Mouse (Mus musculus) lung, embryonic 14.5 days (tissue): ENCODE data around the gene Fam214b. TPM values are rescaled to one million over a fixed set of nuclear protein-coding genes. Genes with fewer than 3 reads are reported as not detected.
A peak's percentile ranks its signal among the peaks of the same experiment; 100 is the strongest.

Experiments used
- ATAC-seq: fragments of 200-750 bp; cut with Nextera tagmentation; 2 replicates; pipeline ENCODE4 v1.8.0; 2017; ENCODE audit warnings: mild to moderate bottlenecking, moderate TSS enrichment, moderate library complexity; ENCODE audit not compliant: insufficient read depth
- DNase-seq: peaks from one replicate; pipeline ENCODE4 v3.0.0-alpha.2; 2015
- H3K27ac ChIP-seq: fragments of 300-500 bp; sonication (generic); 2 replicates; pipeline ENCODE4 v1.5.1; 2014; ENCODE audit warnings: low read depth, mild to moderate bottlenecking, moderate library complexity
- H3K27me3 ChIP-seq: fragments of 300-500 bp; sonication (generic); 2 replicates; pipeline ENCODE4 v1.6.1; 2014; ENCODE audit warnings: low read length, control low read depth; ENCODE audit not compliant: insufficient read depth
- H3K36me3 ChIP-seq: fragments of 300-500 bp; sonication (generic); 2 replicates; pipeline ENCODE4 v1.6.1; 2014; ENCODE audit warnings: control low read depth; ENCODE audit not compliant: insufficient read depth
- H3K4me1 ChIP-seq: fragments of 300-500 bp; sonication (generic); 2 replicates; pipeline ENCODE4 v1.6.1; 2014; ENCODE audit warnings: antibody characterized with exemption, control low read depth; ENCODE audit not compliant: insufficient read depth
- H3K4me2 ChIP-seq: fragments of 300-500 bp; sonication (generic); 2 replicates; pipeline ENCODE4 v1.6.1; 2014; ENCODE audit warnings: mild to moderate bottlenecking
- H3K4me3 ChIP-seq: fragments of 300-500 bp; sonication (generic); 2 replicates; pipeline ENCODE4 v1.5.1; 2014; ENCODE audit warnings: low read depth, low read length
- H3K9ac ChIP-seq: fragments of 300-500 bp; sonication (generic); 2 replicates; pipeline ENCODE4 v1.6.1; 2014
- H3K9me3 ChIP-seq: fragments of 300-500 bp; sonication (generic); 2 replicates; pipeline ENCODE4 v1.6.1; 2016; ENCODE audit warnings: low read depth, low read length, control low read depth
- CTCF ChIP-seq: IDR thresholded peaks from 2 replicates; pipeline ENCODE4 v1.5.1; 2016; ENCODE audit warnings: antibody characterized with exemption, low read depth
- WGBS: fragments of 180-500 bp; shearing (Covaris S2); extraction: QIAGEN DNeasy Blood & Tissue Kit; methylation state at CpG from one replicate; pipeline ENCODE4 v1.1.7; 2014; 5-methylcytosine and 5-hydroxymethylcytosine counted together
- polyA plus RNA-seq: library from polyadenylated mRNA; unstranded; fragments of >200 nt; fragmentation: Nextera tagmentation; extraction: Ambion mirVana; gene quantifications from 2 replicates; pipeline ENCODE4 v1.2.1, GENCODE M21; 2014

The Fam214b gene
- polyA plus RNA-seq, 1 experiment from 2014 or later, result 7.8 TPM

- DNase-seq (no peak), ATAC-seq (no peak)
- no peak overlapping the region for H3K4me3 ChIP-seq
- H3K27ac ChIP-seq, result no peak overlapping the region
- TF ChIP-seq CTCF, result no peak
- H3K4me1 ChIP-seq, result peaks cover 6% of the 10 kb centered on the region; the same call in 1 of the 2 replicates
- no peaks in the 10 kb centered on the region for H3K9me3 ChIP-seq
- no peaks in the 10 kb centered on the region for H3K36me3 ChIP-seq
- H3K9ac ChIP-seq, result no peak overlapping the region
- H3K27me3 ChIP-seq, result no peaks in the 10 kb centered on the region
- H3K4me2 ChIP-seq, result peak overlapping the region; percentile 76; the same call in 1 of the 2 replicates
- WGBS, result 48% methylated on average over 5 of the region's 5 CpGs
These were observed 587 bp upstream of the Fam214b start for GRCm38 (mm10) chr4:43046607-43047006.

- WGBS, result 5% methylated on average over 13 of the region's 13 CpGs
- DNase-seq (no peak), ATAC-seq (peak; percentile 3; the same call in 1 of the 2 replicates)
- no peaks in the 10 kb centered on the region for H3K9me3 ChIP-seq
- H3K36me3 ChIP-seq, result no peaks in the 10 kb centered on the region
- H3K9ac ChIP-seq, result peak overlapping the region; percentile 47
- 0 out of 2 replicates have a peak overlapping the region, but pooled peaks have one; percentile 65 for H3K27ac ChIP-seq
- no peaks in the 10 kb centered on the region for H3K27me3 ChIP-seq
- H3K4me1 ChIP-seq, result peaks cover 6% of the 10 kb centered on the region; the same call in 1 of the 2 replicates
- TF ChIP-seq CTCF, result no peak
- peak overlapping the region; percentile 76 for H3K4me2 ChIP-seq
- peak overlapping the region; percentile 50 for H3K4me3 ChIP-seq
These were observed 748 bp downstream of the Fam214b start for GRCm38 (mm10) chr4:43045285-43045658.

DNA sequence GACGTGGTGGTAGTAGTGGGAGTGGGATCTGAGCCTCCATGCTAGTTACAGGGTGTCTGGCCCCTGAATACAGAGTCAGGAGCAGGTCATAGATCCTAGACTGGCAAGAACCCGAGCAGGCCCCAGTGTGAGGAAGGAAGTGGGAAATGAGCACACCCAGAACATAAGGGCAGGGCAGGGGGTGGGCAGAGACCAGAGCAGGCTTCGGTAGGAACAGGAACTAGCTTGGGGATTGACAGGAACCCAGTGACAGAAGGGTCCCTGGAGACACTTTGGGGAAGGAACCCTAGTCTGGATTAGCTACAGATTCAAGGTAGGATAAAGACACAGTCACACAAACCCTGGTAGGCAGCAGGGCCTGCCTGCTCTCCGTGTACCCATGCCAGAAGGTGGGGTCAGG lies 1.3 kb downstream of the Fam214b start:
- TF ChIP-seq CTCF, result no peak
- no peaks in the 10 kb centered on the region for H3K9me3 ChIP-seq
- 17% methylated on average over 4 of the region's 4 CpGs for WGBS
- ATAC-seq (no peak), DNase-seq (peak; percentile 18)
- peak overlapping the region; percentile 76 for H3K4me2 ChIP-seq
- H3K27ac ChIP-seq, result peak overlapping the region; percentile 65; the same call in 1 of the 2 replicates
- H3K36me3 ChIP-seq, result no peaks in the 10 kb centered on the region
- no peaks in the 10 kb centered on the region for H3K27me3 ChIP-seq
- peak overlapping the region; percentile 50 for H3K4me3 ChIP-seq
- peak overlapping the region; percentile 47 for H3K9ac ChIP-seq
- H3K4me1 ChIP-seq, result peaks cover 6% of the 10 kb centered on the region; the same call in 1 of the 2 replicates

- no peak overlapping the region for H3K9ac ChIP-seq
- peaks cover 11% of the 10 kb centered on the region for H3K4me1 ChIP-seq
- no peaks in the 10 kb centered on the region for H3K9me3 ChIP-seq
- H3K27ac ChIP-seq, result peak overlapping the region; percentile 61
- H3K4me2 ChIP-seq, result peak overlapping the region; percentile 76
- WGBS, result 20% methylated on average over 7 of the region's 7 CpGs
- H3K4me3 ChIP-seq, result no peak overlapping the region
- H3K36me3 ChIP-seq, result no peaks in the 10 kb centered on the region
- DNase-seq (peak; percentile 85), ATAC-seq (peak; percentile 14; the same call in 1 of the 2 replicates)
- no peak for TF ChIP-seq CTCF
- no peaks in the 10 kb centered on the region for H3K27me3 ChIP-seq
These were observed 2.2 kb downstream of the Fam214b start for GRCm38 (mm10) chr4:43043644-43044357.

GRCm38 (mm10) chr4:43040881-43041547 lies 5.0 kb downstream of the Fam214b start:
- no peaks in the 10 kb centered on the region for H3K27me3 ChIP-seq
- 60% methylated on average over 9 of the region's 9 CpGs for WGBS
- H3K9me3 ChIP-seq, result no peaks in the 10 kb centered on the region
- H3K4me2 ChIP-seq, result no peak overlapping the region
- TF ChIP-seq CTCF, result no peak
- H3K4me3 ChIP-seq, result no peak overlapping the region
- H3K9ac ChIP-seq, result no peak overlapping the region
- peaks cover 11% of the 10 kb centered on the region for H3K4me1 ChIP-seq
- ATAC-seq (no peak), DNase-seq (no peak)
- no peak overlapping the region; the same call in 1 of the 2 replicates for H3K27ac ChIP-seq
- H3K36me3 ChIP-seq, result peaks cover 9% of the 10 kb centered on the region

DNA sequence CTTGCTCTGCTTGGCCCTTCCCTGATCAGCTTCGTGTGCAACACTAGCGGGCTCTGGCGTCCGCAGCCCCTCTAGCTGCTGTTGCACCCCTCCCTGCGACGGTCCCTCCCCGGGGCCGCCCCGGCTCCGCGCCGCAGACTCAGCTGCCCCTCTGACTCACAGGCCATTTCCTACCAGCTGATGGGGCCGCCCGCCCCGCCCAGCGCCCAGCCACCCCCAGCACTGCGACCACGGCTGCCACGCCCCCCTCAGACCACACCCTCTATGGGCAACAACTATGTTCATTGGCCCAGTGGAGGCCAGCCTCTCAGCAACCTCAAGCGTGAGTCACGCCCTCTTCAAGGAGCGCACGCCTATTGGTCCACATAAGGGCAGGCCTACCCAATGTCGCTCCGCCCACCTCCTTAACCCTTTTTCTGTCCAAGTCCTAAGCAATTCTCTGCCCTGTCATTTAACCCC lies 5.9 kb downstream of the Fam214b start:
- Histone ChIP-seq H3K4me3 (peak overlapping the region; percentile 63), H3K27ac (peak overlapping the region; percentile 44)
- DNase-seq, result peak; percentile 98

GRCm38 (mm10) chr4:43039609-43040008 lies 6.4 kb downstream of the Fam214b start:
- H3K4me1 ChIP-seq, result peaks cover 6% of the 10 kb centered on the region
- H3K27ac ChIP-seq, result peak overlapping the region; percentile 44
- TF ChIP-seq CTCF, result no peak
- ATAC-seq (no peak; the same call in 1 of the 2 replicates), DNase-seq (no peak)
- peaks cover 16% of the 10 kb centered on the region for H3K36me3 ChIP-seq
- peak overlapping the region; percentile 80 for H3K9ac ChIP-seq
- peak overlapping the region; percentile 63 for H3K4me3 ChIP-seq
- 4% methylated on average over 11 of the region's 11 CpGs for WGBS
- no peaks in the 10 kb centered on the region for H3K27me3 ChIP-seq
- H3K4me2 ChIP-seq, result peak overlapping the region; percentile 81
- no peaks in the 10 kb centered on the region for H3K9me3 ChIP-seq

More for the DNA sequence above, 5.9 kb downstream of the Fam214b start:
- H3K9ac ChIP-seq, result peak overlapping the region; percentile 80
- no peak for TF ChIP-seq CTCF
- peak; percentile 97 for ATAC-seq
- H3K27me3 ChIP-seq, result no peaks in the 10 kb centered on the region
- H3K4me1 ChIP-seq, result peaks cover 11% of the 10 kb centered on the region
- peaks cover 12% of the 10 kb centered on the region for H3K36me3 ChIP-seq
- peak overlapping the region; percentile 81 for H3K4me2 ChIP-seq
- under 1% methylated on average over 25 of the region's 25 CpGs for WGBS
- H3K9me3 ChIP-seq, result no peaks in the 10 kb centered on the region
